Mouse (Mus musculus) cerebellum, postnatal 25 days (tissue): Measurements from ENCODE around the gene Mettl4.

Experiments
- DNase-seq, 2 experiments: peaks; one replicate each; pipeline ENCODE4 v3.0.0; 2021; ENCODE audit warnings: mixed read lengths in 2 of 2

Gene Mettl4

GRCm38 (mm10) chr17:94749466-94750135 is at the start of gene Mettl4:
Mettl4 (minus strand) TSS chr17:94750019.
- DNase-seq = peak; percentile 92 to 95

- DNase-seq = no peak
These were observed 29.2 kb upstream of the Mettl4 start for GRCm38 (mm10) chr17:94778871-94779482.

- DNase-seq = no peak
These were observed 18.7 kb upstream of the Mettl4 start for GRCm38 (mm10) chr17:94768491-94768890.

- DNase-seq = no peak
These were observed 14.9 kb upstream of the Mettl4 start for GRCm38 (mm10) chr17:94764711-94765110.

DNA sequence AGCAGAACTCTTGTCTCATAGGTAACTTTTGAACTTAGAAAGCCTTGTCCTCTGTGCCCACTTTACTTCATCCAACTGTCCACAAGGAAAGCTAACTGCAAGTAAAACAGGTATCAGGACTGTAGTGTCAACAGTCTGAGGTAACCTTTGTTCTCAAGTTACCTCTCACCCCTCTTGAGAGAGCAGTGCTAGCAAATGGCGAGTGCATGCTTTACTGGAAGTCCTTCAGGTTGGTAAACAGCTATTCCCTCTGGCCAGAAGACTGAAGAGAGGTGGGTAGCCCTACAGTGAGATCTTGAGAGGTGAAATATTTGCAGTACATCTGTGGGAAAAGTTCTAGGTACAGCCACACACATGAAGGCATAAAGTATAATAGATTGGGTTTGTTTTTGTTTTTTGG is 14.2 kb upstream of the Mettl4 start:
- no peak for DNase-seq

DNA sequence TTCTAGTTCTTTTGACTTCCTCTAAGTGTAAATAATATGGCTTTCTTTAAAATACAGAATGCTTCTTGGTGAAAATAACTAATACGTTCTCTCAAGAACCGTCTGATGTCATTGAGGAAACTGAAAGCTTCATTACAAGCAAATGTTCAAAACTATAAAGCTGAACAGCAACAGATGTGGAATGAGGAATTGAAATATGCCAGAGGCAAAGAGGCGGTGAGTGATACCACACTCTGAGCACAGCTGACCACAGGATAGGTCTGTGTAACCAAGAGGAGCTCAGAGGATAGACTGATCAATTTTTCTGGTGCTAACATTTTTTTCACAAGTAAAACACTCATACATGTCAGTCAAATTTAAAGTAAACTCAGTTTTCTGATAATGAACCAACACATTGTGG is 12.6 kb upstream of the Mettl4 start:
- DNase-seq = no peak

DNA sequence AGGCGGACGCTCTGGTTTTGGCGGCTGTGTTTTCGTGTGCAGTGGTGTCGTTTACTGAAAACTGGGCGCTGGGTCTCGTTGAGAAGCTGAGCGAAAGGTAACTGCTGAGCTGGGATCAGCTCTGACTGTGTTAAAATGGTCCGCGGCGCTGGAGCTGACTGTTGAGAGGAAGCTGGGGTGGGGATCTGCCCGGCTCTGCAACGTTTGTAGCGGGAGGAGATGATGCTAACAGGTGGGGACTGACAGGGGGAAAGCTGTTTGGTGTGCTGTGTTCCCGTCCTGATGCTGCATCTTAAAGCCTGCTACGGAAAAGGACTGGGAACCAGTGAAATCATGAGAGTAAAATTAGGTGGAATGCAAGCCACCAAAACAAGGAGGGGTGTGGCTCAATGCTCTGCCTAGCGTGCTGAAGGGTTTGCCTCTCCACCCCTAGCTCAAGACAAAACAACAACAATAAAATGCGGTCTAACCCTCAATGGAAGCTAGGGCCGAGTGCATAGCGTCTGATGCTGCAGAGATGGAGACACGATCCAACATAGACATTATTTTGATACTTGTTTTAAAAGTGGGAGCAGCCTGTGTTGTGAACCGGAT is 414 bp upstream of the Mettl4 start:
- DNase-seq = no peak

GRCm38 (mm10) chr17:94738173-94738572 is 11.6 kb downstream of the Mettl4 start:
- no peak for DNase-seq

DNA sequence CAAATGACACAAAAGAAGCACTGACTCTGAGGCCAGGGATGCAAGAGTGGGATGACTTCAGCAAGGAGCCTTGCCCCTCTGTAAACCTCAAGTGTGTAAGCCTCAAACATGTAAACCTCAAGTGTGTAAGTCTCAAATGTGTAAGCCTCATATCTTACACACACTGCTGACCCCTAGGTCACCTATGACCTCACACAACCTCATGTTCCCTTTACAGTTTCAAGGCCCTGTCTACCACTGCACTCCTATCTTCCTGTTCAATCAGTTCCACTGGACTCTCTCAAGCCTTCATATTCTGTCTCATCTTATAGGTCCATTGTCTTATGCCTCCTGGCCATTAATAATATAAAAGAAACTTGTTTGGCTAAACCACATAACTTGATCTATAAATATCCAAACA is 13.9 kb downstream of the Mettl4 start:
- DNase-seq = no peak

DNA sequence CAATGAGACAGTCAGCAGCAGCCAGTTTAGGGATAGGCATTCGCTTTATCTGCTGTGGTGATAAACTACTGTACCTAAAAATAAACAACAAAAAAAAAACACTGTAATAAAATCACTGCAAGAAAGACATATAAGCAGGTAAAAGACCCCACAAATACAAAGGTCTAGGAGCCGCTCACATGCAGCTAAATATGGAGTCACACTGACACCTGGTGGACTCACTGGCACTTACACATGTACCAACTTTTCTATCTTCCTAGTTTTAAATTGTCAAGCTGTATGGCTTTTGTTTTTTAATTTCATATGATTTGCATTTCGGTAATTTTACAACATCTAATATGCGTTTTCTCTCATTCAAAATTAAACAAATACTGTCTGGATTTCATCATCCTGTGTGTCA is 14.4 kb downstream of the Mettl4 start:
- peak in 1 of 2 experiments; percentile 17 for DNase-seq

DNA sequence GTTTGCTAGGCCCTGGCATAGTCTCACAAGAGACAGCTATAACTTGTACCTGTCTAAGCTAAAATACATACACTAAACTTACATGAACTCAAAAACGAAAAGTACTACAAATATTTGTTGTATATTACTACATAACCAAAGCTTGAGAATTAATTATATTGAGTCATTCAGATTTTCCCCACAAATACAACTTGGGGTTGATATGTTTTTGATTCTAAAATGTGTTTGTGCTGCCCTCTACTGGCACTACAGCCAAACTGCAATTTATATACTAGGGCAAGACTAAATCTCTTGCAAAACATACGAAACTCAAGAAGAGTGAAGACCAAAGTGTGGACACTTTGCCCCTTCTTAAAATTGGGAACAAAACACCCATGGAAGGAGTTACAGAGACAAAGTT is 19.4 kb downstream of the Mettl4 start:
- DNase-seq = peak in 1 of 2 experiments; percentile 46

GRCm38 (mm10) chr17:94726750-94727149 is 23.1 kb downstream of the Mettl4 start:
- no peak for DNase-seq

DNA sequence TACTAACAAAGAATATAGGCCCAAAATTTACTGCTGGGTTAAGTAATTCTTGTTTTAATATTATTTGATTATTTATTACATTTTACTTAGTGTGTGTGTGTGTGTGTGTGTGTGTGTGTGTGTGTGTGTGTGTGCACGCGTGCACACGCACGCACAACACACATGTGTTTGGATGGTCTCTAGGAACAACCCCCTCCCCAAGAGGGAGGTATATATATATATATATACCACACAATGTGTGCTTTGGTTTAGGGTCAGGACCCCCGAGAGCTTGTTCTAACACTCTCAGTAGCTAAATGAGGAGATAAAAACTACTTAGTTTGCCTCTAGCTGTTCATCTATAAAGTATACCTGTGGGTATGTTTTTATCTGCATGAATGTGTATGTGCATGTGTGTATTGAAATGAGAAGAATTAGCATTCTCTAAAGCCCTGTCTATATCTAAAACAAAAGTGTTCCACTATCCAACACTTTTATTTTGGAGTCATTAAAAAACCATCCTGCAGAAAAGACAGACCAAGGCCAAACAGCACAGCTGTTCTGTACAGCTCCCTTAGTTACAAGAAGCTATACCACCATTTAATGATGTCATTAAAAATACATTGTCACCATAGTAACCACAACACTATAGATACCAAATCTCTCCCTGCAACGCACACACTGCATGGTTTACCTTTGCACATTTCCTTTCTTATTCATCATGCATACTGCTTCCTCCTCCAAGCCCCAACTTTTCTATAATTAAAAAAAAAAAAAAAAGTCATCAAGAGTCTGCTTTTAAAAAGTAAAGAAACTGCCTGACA is 76.1 kb downstream of the Mettl4 start:
- no peak for DNase-seq
